Mouse (Mus musculus): Measurements from ENCODE around the gene Mypn.

DNA sequence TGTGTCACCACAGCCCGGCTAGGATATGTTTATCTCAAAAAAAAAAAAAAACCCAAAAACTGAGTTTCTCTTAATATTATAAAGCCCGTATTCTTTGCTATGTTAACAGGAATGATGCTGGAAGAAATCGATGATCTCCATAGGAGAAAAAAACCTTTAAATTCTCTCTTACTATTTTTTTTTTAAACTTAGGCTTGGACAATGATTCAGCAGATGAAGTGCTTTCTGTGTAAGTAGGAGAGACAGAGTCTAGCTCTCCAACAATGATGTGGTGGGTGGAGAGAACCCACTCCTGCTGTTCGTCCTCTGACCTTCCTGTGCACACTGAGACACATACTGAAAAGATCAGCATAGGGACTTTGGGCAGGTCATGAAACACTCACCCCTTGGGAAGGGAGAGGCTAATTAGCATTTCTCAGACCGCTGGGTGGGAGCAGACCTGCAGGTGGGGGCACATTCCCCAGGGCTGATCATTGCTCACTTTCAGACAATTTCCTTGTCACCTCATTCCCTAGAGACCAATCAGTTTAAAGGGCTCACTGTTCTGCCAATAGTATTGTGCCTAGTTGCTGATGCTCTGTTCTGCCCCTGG, 21.5 kb downstream of the Mypn start:
- no peak for TF ChIP-seq CTCF (IDR thresholded peaks at IDR 0.05; ENCODE audit: borderline replicate concordance, insufficient read depth, low read depth, low read length)
- no peak for TF ChIP-seq POLR2A (IDR thresholded peaks at IDR 0.05; ENCODE audit: borderline replicate concordance, insufficient read depth, low read length)

Measured in cerebellum, adult 2 months (tissue).